Mouse (Mus musculus) cerebellum, adult 9-10 months (tissue): Measurements from ENCODE around the gene Psd.
A peak's percentile ranks its signal among the peaks of the same experiment; 100 is the strongest.

ENCODE experiments used
- DNase-seq: peaks from one replicate; pipeline ENCODE4 v3.0.0; 2022

Psd gene

GRCm38 (mm10) chr19:46318586-46319378, 8.2 kb downstream of the Psd start:
- peak; percentile 78 for DNase-seq

GRCm38 (mm10) chr19:46318031-46318471, 8.9 kb downstream of the Psd start:
- DNase-seq = peak; percentile 62

- DNase-seq = no peak
Measured at GRCm38 (mm10) chr19:46317546-46317885, 9.4 kb downstream of the Psd start.

- peak; percentile 48 for DNase-seq
Measured at GRCm38 (mm10) chr19:46316846-46317545, 10.0 kb downstream of the Psd start.

- peak; percentile 42 for DNase-seq
Measured at GRCm38 (mm10) chr19:46315752-46316610, 11.0 kb downstream of the Psd start.

- peak; percentile 26 for DNase-seq
Measured at GRCm38 (mm10) chr19:46314872-46315742, 11.8 kb downstream of the Psd start.

- peak; percentile 51 for DNase-seq
Measured at GRCm38 (mm10) chr19:46314151-46314601, 12.8 kb downstream of the Psd start.

- no peak for DNase-seq
Measured at GRCm38 (mm10) chr19:46313591-46313990, 13.4 kb downstream of the Psd start.

- DNase-seq = peak; percentile 25
Measured at GRCm38 (mm10) chr19:46313116-46313515, 13.8 kb downstream of the Psd start.

GRCm38 (mm10) chr19:46312566-46312965, 14.4 kb downstream of the Psd start:
- DNase-seq = no peak

GRCm38 (mm10) chr19:46311341-46311740, 15.6 kb downstream of the Psd start:
- DNase-seq = peak; percentile 35

- peak; percentile 46 for DNase-seq
Measured at GRCm38 (mm10) chr19:46310312-46310865, 16.6 kb downstream of the Psd start.

GRCm38 (mm10) chr19:46309651-46310305, 17.2 kb downstream of the Psd start:
- DNase-seq = peak; percentile 36

- DNase-seq = peak; percentile 87
Measured at GRCm38 (mm10) chr19:46308706-46309435, 18.1 kb downstream of the Psd start.

- peak; percentile 53 for DNase-seq
Measured at GRCm38 (mm10) chr19:46308303-46308702, 18.7 kb downstream of the Psd start.

- peak; percentile 48 for DNase-seq
Measured at GRCm38 (mm10) chr19:46307781-46308180, 19.2 kb downstream of the Psd start.

- peak; percentile 27 for DNase-seq
Measured at GRCm38 (mm10) chr19:46306751-46307289, 20.1 kb downstream of the Psd start.

GRCm38 (mm10) chr19:46306268-46306610, 20.7 kb downstream of the Psd start:
- DNase-seq = no peak

GRCm38 (mm10) chr19:46305432-46306267, 21.3 kb downstream of the Psd start:
- peak; percentile 53 for DNase-seq
